Mouse (Mus musculus) small intestine, adult 2 months (tissue): Measurements from ENCODE around the gene Bahcc1. TPM values are rescaled to one million over a fixed set of nuclear protein-coding genes. Genes with fewer than 3 reads are reported as not detected.

Experiments used
- H3K27ac ChIP-seq: fragments of 200-500 bp; 2 replicates; pipeline ENCODE4 v1.5.1; 2012; ENCODE audit warnings: low read depth, low read length, control low read depth, inconsistent platforms; ENCODE audit not compliant: insufficient read depth
- H3K27me3 ChIP-seq: fragments of 200-500 bp; 2 replicates; pipeline ENCODE4 v1.6.1; 2012; ENCODE audit warnings: mild to moderate bottlenecking, moderate library complexity, low read length, inconsistent platforms; ENCODE audit not compliant: control insufficient read depth, insufficient read depth
- H3K36me3 ChIP-seq: fragments of 200-500 bp; 2 replicates; pipeline ENCODE4 v1.6.1; 2012; ENCODE audit warnings: mild to moderate bottlenecking, low read length, control low read depth, inconsistent platforms; ENCODE audit not compliant: control insufficient read depth, insufficient read depth
- H3K4me1 ChIP-seq: fragments of 200-500 bp; 2 replicates; pipeline ENCODE4 v1.6.1; 2012; ENCODE audit warnings: low read length, inconsistent platforms, mixed read lengths; ENCODE audit not compliant: control insufficient read depth, insufficient read depth, insufficient read length
- H3K4me3 ChIP-seq: fragments of 200-500 bp; 2 replicates; pipeline ENCODE4 v1.5.1; 2012; ENCODE audit warnings: low read depth, mild to moderate bottlenecking, control low read depth, inconsistent platforms, low read length, moderate library complexity
- CTCF ChIP-seq: fragments of 200-500 bp; IDR thresholded peaks from 2 replicates; pipeline ENCODE4 v1.5.1; 2012; ENCODE audit warnings: low read depth, mild to moderate bottlenecking, control low read depth, inconsistent platforms, low read length, moderate library complexity, mixed read lengths; ENCODE audit not compliant: insufficient replicate concordance, insufficient read length; ENCODE audit errors: extremely low read depth
- POLR2A ChIP-seq: fragments of 200-500 bp; IDR thresholded peaks from 2 replicates; pipeline ENCODE4 v1.6.1; 2012; ENCODE audit warnings: low read depth, mild to moderate bottlenecking, control low read depth, inconsistent platforms, low read length, moderate library complexity
- WGBS: fragments of 180-500 bp; shearing (Covaris S2); methylation state at CpG from one replicate; pipeline ENCODE4 v1.1.7; 2018; 5-methylcytosine and 5-hydroxymethylcytosine counted together
- polyA plus RNA-seq: library from polyadenylated mRNA; depleted of rRNA; stranded (reverse); fragments of >200 nt; gene quantifications from 2 replicates; pipeline ENCODE4 v1.2.3, GENCODE M21; 2012

Bahcc1 gene
- polyA plus RNA-seq, 1 experiment = 15.4 TPM

DNA sequence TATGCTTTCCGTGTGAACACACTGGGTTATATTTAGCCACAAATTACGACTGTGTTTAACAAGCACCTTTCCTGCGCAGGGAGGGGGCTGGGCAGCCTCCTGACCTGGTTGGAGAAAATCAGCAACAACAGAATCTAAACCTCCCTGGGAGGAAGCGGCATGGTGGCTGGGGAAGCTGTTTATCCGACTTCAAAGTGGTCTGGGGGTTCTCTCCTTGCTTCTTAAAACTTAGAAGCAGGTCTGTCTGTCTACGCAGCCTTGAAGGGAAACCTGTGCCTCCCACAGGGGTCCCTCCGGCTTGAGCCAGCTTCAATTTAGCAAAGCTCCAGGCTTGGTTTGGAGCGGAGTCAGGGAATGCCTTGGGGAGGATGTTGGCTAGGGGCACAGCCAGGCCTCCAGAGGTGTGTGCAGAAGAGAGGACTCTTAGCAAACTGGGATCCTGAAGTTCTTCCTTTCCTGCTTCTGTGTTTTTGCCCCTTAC lies 5.1 kb upstream of the Bahcc1 start:
- TF ChIP-seq POLR2A (no peak), CTCF (no peak)
- H3K4me1 ChIP-seq = peaks cover 42% of the 10 kb centered on the region
- H3K36me3 ChIP-seq = no peaks in the 10 kb centered on the region
- peak overlapping the region; percentile 83; the same call in 1 of the 2 replicates for H3K27ac ChIP-seq
- WGBS = 70% methylated on average over 8 of the region's 8 CpGs
- H3K4me3 ChIP-seq = no peak overlapping the region
- no peaks in the 10 kb centered on the region for H3K27me3 ChIP-seq

DNA sequence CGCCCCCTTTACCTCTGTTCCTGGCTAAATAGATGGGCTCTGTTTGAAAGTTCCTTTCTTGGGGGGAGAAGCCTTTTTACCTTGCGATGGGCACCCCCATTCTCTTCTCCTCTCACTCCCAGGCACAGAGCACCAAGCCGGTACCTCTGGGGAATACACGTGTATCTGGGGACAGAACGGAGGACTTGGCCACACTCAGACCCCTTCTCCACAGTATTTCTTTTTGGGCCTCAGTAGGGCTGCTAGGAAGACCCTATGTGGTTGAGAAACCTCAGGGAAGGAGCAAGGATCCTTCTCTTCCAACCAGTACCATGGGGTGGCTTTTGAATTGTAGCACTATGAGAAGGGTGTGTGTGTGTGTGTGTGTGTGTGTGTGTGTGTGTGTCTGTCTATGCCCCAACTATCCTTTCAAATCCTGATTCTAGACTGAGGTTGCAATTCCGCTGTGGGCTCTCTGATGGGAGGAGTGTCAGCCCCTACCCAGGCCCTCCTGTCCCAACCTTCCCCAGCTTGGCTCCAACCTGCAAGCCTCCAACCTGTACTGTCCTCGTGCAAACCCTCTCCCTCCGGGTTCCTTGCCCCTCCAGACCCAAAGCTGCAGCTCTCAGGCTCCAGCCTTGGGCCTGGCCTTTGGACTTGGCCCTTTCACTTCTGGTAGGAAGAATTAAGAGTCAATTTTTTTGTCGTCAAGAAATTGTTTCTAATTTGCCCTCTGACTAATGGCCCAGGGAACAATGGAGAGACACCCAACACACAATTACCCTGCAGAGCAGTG lies 4.4 kb upstream of the Bahcc1 start:
- Histone ChIP-seq H3K4me1 (peaks cover 38% of the 10 kb centered on the region), H3K27me3 (no peaks in the 10 kb centered on the region), H3K4me3 (no peak overlapping the region), H3K27ac (peak overlapping the region; percentile 83), H3K36me3 (no peaks in the 10 kb centered on the region)
- 56% methylated on average over 9 of the region's 9 CpGs for WGBS
- TF ChIP-seq CTCF (no peak), POLR2A (no peak)

DNA sequence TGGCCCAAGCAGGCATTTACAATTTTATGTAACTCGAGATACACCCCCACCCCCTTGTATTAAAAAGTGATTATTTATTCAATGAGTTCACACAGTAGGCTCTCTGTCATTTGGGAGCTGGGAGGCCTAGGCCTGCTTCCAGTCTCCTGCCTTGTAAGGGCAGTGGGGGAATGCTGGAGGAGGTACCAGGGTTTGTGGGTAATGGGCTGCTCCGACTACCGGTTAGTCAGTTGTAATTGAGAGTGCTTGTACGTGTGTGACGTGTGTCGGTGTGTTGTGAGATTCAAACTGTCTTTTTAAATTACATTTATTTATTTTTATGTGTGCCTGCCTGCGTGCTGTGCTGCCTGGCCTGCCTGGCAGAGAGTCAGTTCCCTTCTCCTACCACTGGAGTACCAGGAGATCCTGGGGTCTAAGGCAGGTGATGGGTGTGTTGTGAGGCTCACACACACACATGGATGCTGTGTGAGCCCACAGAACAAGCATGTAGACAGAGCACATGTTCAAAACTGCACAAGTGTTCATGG lies 3.8 kb upstream of the Bahcc1 start:
- no peaks in the 10 kb centered on the region for H3K36me3 ChIP-seq
- peak overlapping the region; percentile 83 for H3K27ac ChIP-seq
- WGBS = 35% methylated on average over 7 of the region's 7 CpGs
- no peak for TF ChIP-seq CTCF
- no peak for TF ChIP-seq POLR2A
- H3K4me1 ChIP-seq = peaks cover 31% of the 10 kb centered on the region
- peak overlapping the region; percentile 23; the same call in 1 of the 2 replicates for H3K4me3 ChIP-seq
- no peaks in the 10 kb centered on the region for H3K27me3 ChIP-seq

DNA sequence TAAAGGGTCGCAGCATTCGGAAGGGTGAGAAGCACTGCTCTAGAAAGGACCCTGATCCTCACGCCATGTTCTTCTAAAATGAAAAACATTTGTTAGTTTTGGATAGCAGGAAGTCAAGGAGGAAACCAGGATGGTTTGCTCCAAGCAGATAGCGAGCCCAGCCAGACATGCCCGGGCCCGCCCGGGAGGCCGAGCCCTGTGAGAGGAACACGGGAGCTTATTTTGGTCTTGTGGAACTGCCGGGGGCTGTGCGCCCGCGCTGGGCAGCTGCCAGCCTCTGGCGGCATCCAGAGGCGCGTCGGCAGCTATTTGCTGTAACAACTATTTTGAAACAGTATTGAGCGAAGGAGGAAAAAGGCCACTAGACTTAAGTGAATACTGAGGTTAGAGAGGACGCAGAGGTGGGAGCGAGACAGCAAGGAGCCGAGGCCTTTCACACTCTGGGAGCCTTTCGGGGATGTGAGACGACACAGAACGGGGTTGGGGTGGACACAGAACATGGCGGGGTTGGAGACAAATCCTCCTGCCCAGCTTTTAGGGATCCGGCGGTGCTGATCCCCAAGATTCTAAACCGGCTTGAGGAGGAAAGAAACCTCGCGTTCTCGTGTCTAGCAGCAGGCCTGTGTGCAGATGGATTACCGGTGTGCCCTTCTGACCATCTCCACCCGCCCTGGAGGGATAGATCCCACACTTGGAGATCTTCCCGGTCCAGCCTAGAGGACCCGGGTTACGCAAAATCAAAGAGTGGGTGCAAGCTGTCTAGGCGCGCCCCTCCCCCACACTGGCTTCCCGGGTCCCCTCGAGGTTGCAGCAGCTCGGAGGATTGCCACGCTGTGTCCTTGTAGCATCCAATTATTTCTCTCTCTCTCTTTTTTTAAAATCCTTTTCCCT lies 2.6 kb upstream of the Bahcc1 start:
- Histone ChIP-seq H3K27me3 (no peaks in the 10 kb centered on the region), H3K4me1 (peaks cover 20% of the 10 kb centered on the region), H3K4me3 (peak overlapping the region; percentile 96), H3K36me3 (no peaks in the 10 kb centered on the region), H3K27ac (peak overlapping the region; percentile 83)
- TF ChIP-seq CTCF (no peak), POLR2A (0 out of 2 replicates have a peak, but pooled peaks have one; percentile 18)
- 2% methylated on average over 42 of the region's 42 CpGs for WGBS

DNA sequence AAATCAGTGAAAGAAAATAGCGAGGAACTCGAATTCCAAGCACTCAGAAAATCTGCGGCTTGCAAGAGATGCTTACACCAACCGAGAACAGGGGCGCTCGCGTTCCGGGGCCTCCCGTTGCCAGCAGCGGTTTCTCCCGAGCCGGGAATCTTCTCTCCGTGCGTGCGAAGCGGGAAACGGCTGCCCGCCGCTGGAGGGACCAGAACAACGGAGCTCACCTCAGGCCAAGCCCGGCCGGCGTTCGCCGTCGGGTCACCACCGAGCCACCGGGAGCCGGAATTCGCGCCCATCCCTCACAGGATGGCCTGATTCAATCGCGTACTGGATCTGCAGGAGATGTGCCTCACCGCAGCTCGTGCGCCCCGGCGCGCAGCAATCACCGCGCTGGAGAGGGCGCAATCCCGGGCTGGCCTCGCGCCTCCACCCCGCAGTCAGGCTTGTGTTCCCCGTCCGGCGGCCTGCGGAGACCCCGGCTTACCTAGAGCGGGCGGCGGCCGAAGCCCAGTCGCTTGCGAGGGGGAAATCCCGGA lies 1.8 kb upstream of the Bahcc1 start:
- under 1% methylated on average over 58 of the region's 58 CpGs for WGBS
- TF ChIP-seq CTCF = no peak
- TF ChIP-seq POLR2A = no peak
- no peaks in the 10 kb centered on the region for H3K36me3 ChIP-seq
- peak overlapping the region; percentile 96 for H3K4me3 ChIP-seq
- H3K4me1 ChIP-seq = peaks cover 18% of the 10 kb centered on the region
- peak overlapping the region; percentile 83 for H3K27ac ChIP-seq
- no peaks in the 10 kb centered on the region for H3K27me3 ChIP-seq

DNA sequence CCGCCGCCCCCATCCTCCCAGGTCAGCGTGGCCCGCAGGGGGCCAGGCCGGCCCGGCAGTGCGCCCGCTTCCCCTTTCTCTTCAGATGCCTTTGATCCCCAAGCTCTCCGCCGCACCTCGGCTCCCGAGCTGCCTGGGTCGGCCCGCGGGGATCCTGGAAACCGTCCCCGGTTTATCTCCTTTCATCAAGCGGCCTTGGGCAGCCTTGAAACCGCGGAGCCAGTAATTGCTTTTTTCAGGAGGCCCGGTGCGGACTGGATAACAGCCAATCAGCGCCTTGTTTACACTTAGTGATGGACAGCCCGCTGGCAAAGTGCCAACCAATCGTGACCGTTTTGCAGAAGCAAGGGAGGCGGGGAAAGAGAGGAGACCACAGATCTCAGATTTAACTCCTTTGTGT lies 1.4 kb upstream of the Bahcc1 start:
- Histone ChIP-seq H3K36me3 (no peaks in the 10 kb centered on the region), H3K27ac (peak overlapping the region; percentile 83; the same call in 1 of the 2 replicates), H3K27me3 (no peaks in the 10 kb centered on the region), H3K4me1 (peaks cover 18% of the 10 kb centered on the region), H3K4me3 (peak overlapping the region; percentile 96)
- TF ChIP-seq CTCF (no peak), POLR2A (peak; percentile 68; the same call in 1 of the 2 replicates)
- under 1% methylated on average over 27 of the region's 27 CpGs for WGBS
